Mouse (Mus musculus): ENCODE data around the gene Foxn2. TPM values are rescaled to one million over a fixed set of nuclear protein-coding genes. Genes with fewer than 3 reads are reported as not detected.

Foxn2 gene
- polyA plus RNA-seq, 1 experiment from 2014 or later: 11.0 TPM

- Histone ChIP-seq H3K9ac (ENCODE audit: low read depth, low read length) (no peak overlapping the region), H3K4me3 (ENCODE audit: low read depth, low read length) (no peak overlapping the region), H3K4me2 (ENCODE audit: low read depth, low read length) (no peak overlapping the region), H3K27ac (ENCODE audit: low read length) (peak overlapping the region; percentile 6; the same call in 1 of the 2 replicates), H3K27me3 (ENCODE audit: control insufficient read depth, insufficient read depth, low read depth, low read length) (no peaks in the 10 kb centered on the region), H3K9me3 (replicated peaks; ENCODE audit: control insufficient read depth, low read length) (no peaks in the 10 kb centered on the region), H3K4me1 (ENCODE audit: control insufficient read depth, low read depth, low read length) (peaks cover 27% of the 10 kb centered on the region), H3K36me3 (ENCODE audit: control insufficient read depth, insufficient read depth) (peaks cover 6% of the 10 kb centered on the region; the same call in 1 of the 2 replicates)
- 41% methylated on average over 13 of the region's 13 CpGs for WGBS (ENCODE audit: insufficient replicate concordance)
- peak; percentile 79 for ATAC-seq (ENCODE audit: low read depth)
These were observed 38.5 kb downstream of the Foxn2 start for GRCm38 (mm10) chr17:88479040-88479439.

- Histone ChIP-seq H3K36me3 (ENCODE audit: control insufficient read depth, insufficient read depth) (peaks cover 6% of the 10 kb centered on the region), H3K27me3 (ENCODE audit: control insufficient read depth, insufficient read depth, low read depth, low read length) (no peaks in the 10 kb centered on the region), H3K4me3 (ENCODE audit: low read depth, low read length) (no peak overlapping the region), H3K4me1 (ENCODE audit: control insufficient read depth, low read depth, low read length) (peaks cover 24% of the 10 kb centered on the region), H3K9ac (ENCODE audit: low read depth, low read length) (no peak overlapping the region), H3K27ac (ENCODE audit: low read length) (no peak overlapping the region), H3K9me3 (replicated peaks; ENCODE audit: control insufficient read depth, low read length) (no peaks in the 10 kb centered on the region), H3K4me2 (ENCODE audit: low read depth, low read length) (no peak overlapping the region)
- WGBS (ENCODE audit: insufficient replicate concordance): 59% methylated on average over 10 of the region's 10 CpGs
- ATAC-seq (ENCODE audit: low read depth): no peak
These were observed 39.9 kb downstream of the Foxn2 start for GRCm38 (mm10) chr17:88480369-88480768.

GRCm38 (mm10) chr17:88481062-88481461 lies 40.6 kb downstream of the Foxn2 start:
- Histone ChIP-seq H3K27ac (ENCODE audit: low read length) (peak overlapping the region; percentile 21; the same call in 1 of the 2 replicates), H3K4me1 (ENCODE audit: control insufficient read depth, low read depth, low read length) (peaks cover 24% of the 10 kb centered on the region), H3K9ac (ENCODE audit: low read depth, low read length) (peak overlapping the region; percentile 14; the same call in 1 of the 2 replicates), H3K4me3 (ENCODE audit: low read depth, low read length) (no peak overlapping the region), H3K27me3 (ENCODE audit: control insufficient read depth, insufficient read depth, low read depth, low read length) (no peaks in the 10 kb centered on the region), H3K36me3 (ENCODE audit: control insufficient read depth, insufficient read depth) (peaks cover 2% of the 10 kb centered on the region), H3K9me3 (replicated peaks; ENCODE audit: control insufficient read depth, low read length) (no peaks in the 10 kb centered on the region), H3K4me2 (ENCODE audit: low read depth, low read length) (no peak overlapping the region)
- ATAC-seq (ENCODE audit: low read depth): no peak
- WGBS (ENCODE audit: insufficient replicate concordance): 38% methylated on average over 2 of the region's 2 CpGs

GRCm38 (mm10) chr17:88481587-88481986 lies 41.1 kb downstream of the Foxn2 start:
- Histone ChIP-seq H3K4me2 (ENCODE audit: low read depth, low read length) (no peak overlapping the region), H3K9ac (ENCODE audit: low read depth, low read length) (peak overlapping the region; percentile 14; the same call in 1 of the 2 replicates), H3K4me1 (ENCODE audit: control insufficient read depth, low read depth, low read length) (peaks cover 24% of the 10 kb centered on the region), H3K36me3 (ENCODE audit: control insufficient read depth, insufficient read depth) (peaks cover 3% of the 10 kb centered on the region), H3K27me3 (ENCODE audit: control insufficient read depth, insufficient read depth, low read depth, low read length) (no peaks in the 10 kb centered on the region), H3K27ac (ENCODE audit: low read length) (peak overlapping the region; percentile 21; the same call in 1 of the 2 replicates), H3K9me3 (replicated peaks; ENCODE audit: control insufficient read depth, low read length) (no peaks in the 10 kb centered on the region), H3K4me3 (ENCODE audit: low read depth, low read length) (no peak overlapping the region)
- peak; percentile 80 for ATAC-seq (ENCODE audit: low read depth)
- WGBS (ENCODE audit: insufficient replicate concordance): 23% methylated on average over 3 of the region's 3 CpGs

GRCm38 (mm10) chr17:88484539-88484938 lies 44.0 kb downstream of the Foxn2 start:
- H3K36me3 ChIP-seq (ENCODE audit: control insufficient read depth, insufficient read depth): peaks cover 3% of the 10 kb centered on the region
- H3K9me3 ChIP-seq (replicated peaks; ENCODE audit: control insufficient read depth, low read length): no peaks in the 10 kb centered on the region
- H3K4me3 ChIP-seq (ENCODE audit: low read depth, low read length): no peak overlapping the region
- no peak for ATAC-seq (ENCODE audit: low read depth)
- WGBS (ENCODE audit: insufficient replicate concordance): 79% methylated on average over 11 of the region's 11 CpGs
- H3K4me2 ChIP-seq (ENCODE audit: low read depth, low read length): no peak overlapping the region
- H3K9ac ChIP-seq (ENCODE audit: low read depth, low read length): no peak overlapping the region
- H3K4me1 ChIP-seq (ENCODE audit: control insufficient read depth, low read depth, low read length): peaks cover 20% of the 10 kb centered on the region
- H3K27me3 ChIP-seq (ENCODE audit: control insufficient read depth, insufficient read depth, low read depth, low read length): no peaks in the 10 kb centered on the region
- H3K27ac ChIP-seq (ENCODE audit: low read length): no peak overlapping the region

- H3K4me1 ChIP-seq (ENCODE audit: control insufficient read depth, low read depth, low read length): peaks cover 20% of the 10 kb centered on the region
- H3K27me3 ChIP-seq (ENCODE audit: control insufficient read depth, insufficient read depth, low read depth, low read length): no peaks in the 10 kb centered on the region
- no peak overlapping the region for H3K27ac ChIP-seq (ENCODE audit: low read length)
- H3K4me3 ChIP-seq (ENCODE audit: low read depth, low read length): no peak overlapping the region
- peaks cover 3% of the 10 kb centered on the region for H3K36me3 ChIP-seq (ENCODE audit: control insufficient read depth, insufficient read depth)
- H3K4me2 ChIP-seq (ENCODE audit: low read depth, low read length): no peak overlapping the region
- H3K9me3 ChIP-seq (replicated peaks; ENCODE audit: control insufficient read depth, low read length): no peaks in the 10 kb centered on the region
- 78% methylated on average over 1 of the region's 1 CpGs for WGBS (ENCODE audit: insufficient replicate concordance)
- H3K9ac ChIP-seq (ENCODE audit: low read depth, low read length): no peak overlapping the region
- no peak for ATAC-seq (ENCODE audit: low read depth)
These were observed 44.4 kb downstream of the Foxn2 start for GRCm38 (mm10) chr17:88484951-88485350.

GRCm38 (mm10) chr17:88490546-88490945 lies 50.0 kb downstream of the Foxn2 start:
- Histone ChIP-seq H3K9me3 (replicated peaks; ENCODE audit: control insufficient read depth, low read length) (no peaks in the 10 kb centered on the region), H3K4me2 (ENCODE audit: low read depth, low read length) (no peak overlapping the region), H3K9ac (ENCODE audit: low read depth, low read length) (no peak overlapping the region), H3K36me3 (ENCODE audit: control insufficient read depth, insufficient read depth) (peaks cover 6% of the 10 kb centered on the region), H3K27ac (ENCODE audit: low read length) (no peak overlapping the region), H3K4me3 (ENCODE audit: low read depth, low read length) (no peak overlapping the region), H3K27me3 (ENCODE audit: control insufficient read depth, insufficient read depth, low read depth, low read length) (no peaks in the 10 kb centered on the region), H3K4me1 (ENCODE audit: control insufficient read depth, low read depth, low read length) (no peaks in the 10 kb centered on the region)
- ATAC-seq (ENCODE audit: low read depth): no peak
- 91% methylated on average over 10 of the region's 10 CpGs for WGBS (ENCODE audit: insufficient replicate concordance)

- Histone ChIP-seq H3K9me3 (replicated peaks; ENCODE audit: control insufficient read depth, low read length) (no peaks in the 10 kb centered on the region), H3K4me3 (ENCODE audit: low read depth, low read length) (no peak overlapping the region), H3K27me3 (ENCODE audit: control insufficient read depth, insufficient read depth, low read depth, low read length) (no peaks in the 10 kb centered on the region), H3K9ac (ENCODE audit: low read depth, low read length) (no peak overlapping the region), H3K4me1 (ENCODE audit: control insufficient read depth, low read depth, low read length) (no peaks in the 10 kb centered on the region), H3K36me3 (ENCODE audit: control insufficient read depth, insufficient read depth) (peaks cover 3% of the 10 kb centered on the region), H3K27ac (ENCODE audit: low read length) (no peak overlapping the region), H3K4me2 (ENCODE audit: low read depth, low read length) (no peak overlapping the region)
- WGBS (ENCODE audit: insufficient replicate concordance): 89% methylated on average over 13 of the region's 13 CpGs
- no peak for ATAC-seq (ENCODE audit: low read depth)
These were observed 51.0 kb downstream of the Foxn2 start for GRCm38 (mm10) chr17:88491366-88492106.

GRCm38 (mm10) chr17:88492107-88492460 lies 51.6 kb downstream of the Foxn2 start:
- no peak for ATAC-seq (ENCODE audit: low read depth)
- no peaks in the 10 kb centered on the region for H3K4me1 ChIP-seq (ENCODE audit: control insufficient read depth, low read depth, low read length)
- no peak overlapping the region for H3K4me3 ChIP-seq (ENCODE audit: low read depth, low read length)
- H3K36me3 ChIP-seq (ENCODE audit: control insufficient read depth, insufficient read depth): peaks cover 2% of the 10 kb centered on the region; the same call in 1 of the 2 replicates
- no peak overlapping the region for H3K27ac ChIP-seq (ENCODE audit: low read length)
- no peaks in the 10 kb centered on the region for H3K27me3 ChIP-seq (ENCODE audit: control insufficient read depth, insufficient read depth, low read depth, low read length)
- H3K4me2 ChIP-seq (ENCODE audit: low read depth, low read length): no peak overlapping the region
- H3K9ac ChIP-seq (ENCODE audit: low read depth, low read length): no peak overlapping the region
- WGBS (ENCODE audit: insufficient replicate concordance): 89% methylated on average over 5 of the region's 5 CpGs
- H3K9me3 ChIP-seq (replicated peaks; ENCODE audit: control insufficient read depth, low read length): no peaks in the 10 kb centered on the region

Data from liver, embryonic 16.5 days (tissue).